27 mouse cellular contexts compared by ENCODE assay signal in genomic region chr3:89133752-89134151, GRCm38 (mm10). TPM values are rescaled to one million over a fixed set of nuclear protein-coding genes. Genes with fewer than 3 reads are reported as not detected.
DNase-seq lines count a peak whose midpoint lies in the region; ATAC-seq lines count a peak whose summit lies in the region.
"Had no signal": no experiment of that assay in that cellular context is flagged by ENCODE, and none has a peak within 500 bp of the region (broad histone marks: within the 10 kb centered on the region; RNA-seq: fewer than 3 reads in every experiment).

No protein-coding gene starts in this region.

- no peak overlapping the region for H3K9ac ChIP-seq in intestine, embryonic 14.5 days (ENCODE audit: low read length)
- H3K9ac ChIP-seq in liver, embryonic 12.5 days = peak overlapping the region; percentile 74
- no peak overlapping the region for H3K9ac ChIP-seq in stomach, embryonic 15.5 days
- no peak overlapping the region for H3K9ac ChIP-seq in midbrain, embryonic 16.5 days (ENCODE audit: low read depth, low read length)
- H3K9ac ChIP-seq: kidney, embryonic 15.5 days; limb, embryonic 15.5 days had no signal

- H3K27me3 ChIP-seq in intestine, embryonic 14.5 days (replicated peaks; ENCODE audit: control insufficient read depth, insufficient read depth, low read length) = no peaks in the 10 kb centered on the region
- no peaks in the 10 kb centered on the region for H3K27me3 ChIP-seq in liver, embryonic 12.5 days (replicated peaks)
- H3K27me3 ChIP-seq in stomach, embryonic 15.5 days (replicated peaks) = no peaks in the 10 kb centered on the region
- no peaks in the 10 kb centered on the region for H3K27me3 ChIP-seq in midbrain, embryonic 16.5 days (ENCODE audit: control insufficient read depth, insufficient read depth, low read depth, low read length)

- no peaks in the 10 kb centered on the region for H3K9me3 ChIP-seq in intestine, embryonic 14.5 days (ENCODE audit: control insufficient read depth, low read length)
- no peaks in the 10 kb centered on the region for H3K9me3 ChIP-seq in liver, embryonic 12.5 days (replicated peaks)
- no peaks in the 10 kb centered on the region for H3K9me3 ChIP-seq in stomach, embryonic 15.5 days
- H3K9me3 ChIP-seq in midbrain, embryonic 16.5 days (replicated peaks; ENCODE audit: control insufficient read depth, low read length, poor library complexity, severe bottlenecking) = no peaks in the 10 kb centered on the region
- H3K9me3 ChIP-seq: hindbrain, embryonic 10.5 days; kidney, embryonic 15.5 days; limb, embryonic 15.5 days; megakaryocyte, embryonic 14.5 days had no signal

- H3K4me1 ChIP-seq in intestine, embryonic 14.5 days (replicated peaks; ENCODE audit: control insufficient read depth, insufficient read depth, low read length) = 0 out of 2 replicates have a peak, but pooled peaks cover 5% of the 10 kb centered on the region
- peaks cover 85% of the 10 kb centered on the region for H3K4me1 ChIP-seq in liver, embryonic 12.5 days
- H3K4me1 ChIP-seq in stomach, embryonic 15.5 days = peaks cover 8% of the 10 kb centered on the region; the same call in 1 of the 2 replicates
- peaks cover 5% of the 10 kb centered on the region for H3K4me1 ChIP-seq in midbrain, embryonic 16.5 days (ENCODE audit: control insufficient read depth, insufficient read depth, low read length)

- WGBS in intestine, embryonic 14.5 days = 71% methylated on average over 1 of the region's 1 CpGs
- WGBS in liver, embryonic 12.5 days (ENCODE audit: insufficient replicate concordance) = 19% methylated on average over 1 of the region's 1 CpGs
- 68% methylated on average over 1 of the region's 1 CpGs for WGBS in stomach, embryonic 15.5 days
- WGBS in midbrain, embryonic 16.5 days = 94% methylated on average over 1 of the region's 1 CpGs

- DNase-seq in MEL-GATA-1-ER (ENCODE audit: extremely low read depth, low read depth) = peak; percentile 41
- no peak for DNase-seq in intestine, embryonic 14.5 days (ENCODE audit: low spot score)
- DNase-seq in kidney, postnatal 25 days = no peak
- DNase-seq: adrenal gland, postnatal 25 days; cerebellum, adult 18-20 months; cerebellum, postnatal 25 days; embryo, embryonic 11 days; gastrocnemius, adult 2 months; heart, adult 2 months; midbrain, embryonic 14.5 days; thymus, postnatal 36 days had no signal

- peak; percentile 33 for ATAC-seq in intestine, embryonic 14.5 days (replicated peaks; ENCODE audit: low FRiP score, low TSS enrichment, low read depth)
- no peak for ATAC-seq in liver, embryonic 12.5 days
- peak; percentile 16; the same call in 1 of the 2 replicates for ATAC-seq in stomach, embryonic 15.5 days (ENCODE audit: insufficient read depth, low FRiP score, low read depth)
- no peak for ATAC-seq in inflammation-experienced regulatory T-cells, adult 6 months
- ATAC-seq in midbrain, embryonic 16.5 days = no peak
- ATAC-seq: hindbrain, postnatal 0 days had no signal

- H3K4me2 ChIP-seq in intestine, embryonic 14.5 days (ENCODE audit: low read length) = no peak overlapping the region
- H3K4me2 ChIP-seq in liver, embryonic 12.5 days = peak overlapping the region; percentile 84
- H3K4me2 ChIP-seq in stomach, embryonic 15.5 days = no peak overlapping the region
- no peak overlapping the region for H3K4me2 ChIP-seq in midbrain, embryonic 16.5 days (ENCODE audit: low read length)
- H3K4me2 ChIP-seq: kidney, embryonic 15.5 days; limb, embryonic 15.5 days had no signal

- no peak overlapping the region for H3K27ac ChIP-seq in intestine, embryonic 14.5 days (ENCODE audit: low read depth)
- H3K27ac ChIP-seq in liver, embryonic 12.5 days = peak overlapping the region; percentile 97
- 0 out of 2 replicates have a peak overlapping the region, but pooled peaks have one; percentile 51 for H3K27ac ChIP-seq in stomach, embryonic 15.5 days
- no peak overlapping the region for H3K27ac ChIP-seq in midbrain, embryonic 16.5 days (ENCODE audit: low read length)
- H3K27ac ChIP-seq: gastrocnemius, adult 2 months; heart, adult 2 months; hindbrain, embryonic 10.5 days; hindbrain, postnatal 0 days; kidney, embryonic 15.5 days; limb, embryonic 15.5 days had no signal

- H3K4me3 ChIP-seq in intestine, embryonic 14.5 days (ENCODE audit: low read depth, low read length) = no peak overlapping the region
- H3K4me3 ChIP-seq in liver, embryonic 12.5 days = peak overlapping the region; percentile 54
- no peak overlapping the region for H3K4me3 ChIP-seq in stomach, embryonic 15.5 days (replicated peaks)
- no peak overlapping the region for H3K4me3 ChIP-seq in midbrain, embryonic 16.5 days (ENCODE audit: low read depth, low read length)
- H3K4me3 ChIP-seq: gastrocnemius, adult 2 months; heart, adult 2 months; hindbrain, embryonic 10.5 days; kidney, embryonic 15.5 days; limb, embryonic 15.5 days; megakaryocyte, embryonic 14.5 days; myocyte had no signal

- H3K36me3 ChIP-seq in intestine, embryonic 14.5 days (ENCODE audit: control insufficient read depth, insufficient read depth, low read length) = no peaks in the 10 kb centered on the region
- peaks cover 17% of the 10 kb centered on the region for H3K36me3 ChIP-seq in liver, embryonic 12.5 days
- no peaks in the 10 kb centered on the region for H3K36me3 ChIP-seq in stomach, embryonic 15.5 days
- no peaks in the 10 kb centered on the region for H3K36me3 ChIP-seq in midbrain, embryonic 16.5 days (ENCODE audit: control insufficient read depth, insufficient read depth, low read length)
- H3K36me3 ChIP-seq: hindbrain, embryonic 10.5 days; kidney, embryonic 15.5 days; limb, embryonic 15.5 days had no signal

RNA-seq across cellular contexts. Expression of gene Pklr, which starts 2.2 kb away (rescaled TPM):
- polyA plus RNA-seq in intestine, embryonic 14.5 days (2014; fragmentation: Nextera tagmentation; extraction: Ambion mirVana) = 13.3 and 15.8 TPM in 2 replicates
- 162 and 171 TPM in 2 replicates for polyA plus RNA-seq in liver, embryonic 12.5 days (2016; fragmentation: Nextera tagmentation; extraction: Ambion mirVana)
- polyA plus RNA-seq in stomach, embryonic 15.5 days (2015; fragmentation: Nextera tagmentation; extraction: Ambion mirVana) = 16.4 and 19.9 TPM in 2 replicates
- not detected for polyA plus RNA-seq in inflammation-experienced regulatory T-cells, adult 6 months (2017; shearing (Covaris generic))
- polyA plus RNA-seq in midbrain, embryonic 16.5 days (2015; fragmentation: Nextera tagmentation; extraction: Ambion mirVana) = 0.30 TPM in 1 of 2 replicates, not detected in the other
- polyA plus RNA-seq: embryonic facial prominence, embryonic 14.5 days; myocyte had no signal

RNA-seq across cellular contexts. Expression of gene Hcn3, which starts 26.2 kb away (rescaled TPM):
- 1.8 and 2.5 TPM in 2 replicates for polyA plus RNA-seq in intestine, embryonic 14.5 days (2014; fragmentation: Nextera tagmentation; extraction: Ambion mirVana)
- polyA plus RNA-seq in liver, embryonic 12.5 days (2016; fragmentation: Nextera tagmentation; extraction: Ambion mirVana) = 0.81 and 0.86 TPM in 2 replicates
- 2.4 and 2.6 TPM in 2 replicates for polyA plus RNA-seq in stomach, embryonic 15.5 days (2015; fragmentation: Nextera tagmentation; extraction: Ambion mirVana)
- polyA plus RNA-seq in inflammation-experienced regulatory T-cells, adult 6 months (2017; shearing (Covaris generic)) = 1 to 10 TPM in 2 of 3 experiments, not detected in 1; 1.3 TPM
- 59.1 and 65.9 TPM in 2 replicates for polyA plus RNA-seq in midbrain, embryonic 16.5 days (2015; fragmentation: Nextera tagmentation; extraction: Ambion mirVana)

RNA-seq across cellular contexts. Expression of gene Clk2, which starts 30.8 kb away (rescaled TPM):
- polyA plus RNA-seq in intestine, embryonic 14.5 days (2014; fragmentation: Nextera tagmentation; extraction: Ambion mirVana) = 24.9 and 25.3 TPM in 2 replicates
- 21.1 and 21.2 TPM in 2 replicates for polyA plus RNA-seq in liver, embryonic 12.5 days (2016; fragmentation: Nextera tagmentation; extraction: Ambion mirVana)
- polyA plus RNA-seq in stomach, embryonic 15.5 days (2015; fragmentation: Nextera tagmentation; extraction: Ambion mirVana) = 26.3 and 26.7 TPM in 2 replicates
- polyA plus RNA-seq in inflammation-experienced regulatory T-cells, adult 6 months (2017; shearing (Covaris generic)) = 10 to 100 TPM; 12.5 to 29.0 (median 24.7) TPM
- polyA plus RNA-seq in midbrain, embryonic 16.5 days (2015; fragmentation: Nextera tagmentation; extraction: Ambion mirVana) = 15.9 and 19.7 TPM in 2 replicates

RNA-seq across cellular contexts. Expression of gene Fdps, which starts 32.0 kb away (rescaled TPM):
- polyA plus RNA-seq in intestine, embryonic 14.5 days (2014; fragmentation: Nextera tagmentation; extraction: Ambion mirVana) = 352 and 412 TPM in 2 replicates
- 284 and 291 TPM in 2 replicates for polyA plus RNA-seq in liver, embryonic 12.5 days (2016; fragmentation: Nextera tagmentation; extraction: Ambion mirVana)
- polyA plus RNA-seq in stomach, embryonic 15.5 days (2015; fragmentation: Nextera tagmentation; extraction: Ambion mirVana) = 324 and 331 TPM in 2 replicates
- polyA plus RNA-seq in inflammation-experienced regulatory T-cells, adult 6 months (2017; shearing (Covaris generic)) = 10 to 100 TPM; 46.3 to 92.3 (median 78.1) TPM
- 512 and 577 TPM in 2 replicates for polyA plus RNA-seq in midbrain, embryonic 16.5 days (2015; fragmentation: Nextera tagmentation; extraction: Ambion mirVana)

RNA-seq across cellular contexts. Expression of gene Gm43738, which starts 32.9 kb away (rescaled TPM):
- polyA plus RNA-seq in intestine, embryonic 14.5 days (2014; fragmentation: Nextera tagmentation; extraction: Ambion mirVana) = 0.20 TPM in 1 of 2 replicates, not detected in the other
- 0.06 TPM in 1 of 2 replicates, not detected in the other for polyA plus RNA-seq in liver, embryonic 12.5 days (2016; fragmentation: Nextera tagmentation; extraction: Ambion mirVana)
- polyA plus RNA-seq in stomach, embryonic 15.5 days (2015; fragmentation: Nextera tagmentation; extraction: Ambion mirVana) = not detected in 2 replicates
- polyA plus RNA-seq in inflammation-experienced regulatory T-cells, adult 6 months (2017; shearing (Covaris generic)) = not detected
- 0.14 TPM in 1 of 2 replicates, not detected in the other for polyA plus RNA-seq in midbrain, embryonic 16.5 days (2015; fragmentation: Nextera tagmentation; extraction: Ambion mirVana)
- polyA plus RNA-seq: embryonic facial prominence, embryonic 14.5 days; forebrain, embryonic 11.5 days; heart, adult 2 months; heart, embryonic 16.5 days; hindbrain, postnatal 0 days; kidney, embryonic 15.5 days; large intestine, adult 2 months; limb, embryonic 15.5 days; midbrain, embryonic 14.5 days; neural tube, embryonic 14.5 days; spleen, adult 2 months had no signal

Comparison
In these comparisons a context has a peak if more than half of its experiments do, and no peak if none do; other contexts are left out.
1. ATAC-seq: peak in intestine, embryonic 14.5 days (single experiment) and stomach, embryonic 15.5 days (single experiment); none in liver, embryonic 12.5 days (single experiment), inflammation-experienced regulatory T-cells, adult 6 months (single experiment) and midbrain, embryonic 16.5 days (single experiment).
2. H3K27ac ChIP-seq: peak in liver, embryonic 12.5 days (single experiment) and stomach, embryonic 15.5 days (single experiment); none in intestine, embryonic 14.5 days (single experiment) and midbrain, embryonic 16.5 days (single experiment).
3. RNA of gene Pklr, which starts 2.2 kb away (polyA plus RNA-seq): 162 to 171 TPM in liver, embryonic 12.5 days, 16.4 to 19.9 TPM in stomach, embryonic 15.5 days and 13.3 to 15.8 TPM in intestine, embryonic 14.5 days; 0.30 TPM in midbrain, embryonic 16.5 days and not detected in inflammation-experienced regulatory T-cells, adult 6 months; every median in the first group is over 10 times any median in the second.
4. RNA of gene Hcn3, which starts 26.2 kb away (polyA plus RNA-seq): 59.1 to 65.9 TPM in midbrain, embryonic 16.5 days; 2.4 to 2.6 TPM in stomach, embryonic 15.5 days, 1.8 to 2.5 TPM in intestine, embryonic 14.5 days, 1.3 TPM in inflammation-experienced regulatory T-cells, adult 6 months and 0.81 to 0.86 TPM in liver, embryonic 12.5 days; every median in the first group is over 10 times any median in the second.